Mouse (Mus musculus) spleen, adult 2 months (tissue): Measurements from ENCODE around the gene Alkbh3. TPM values are rescaled to one million over a fixed set of nuclear protein-coding genes. Genes with fewer than 3 reads are reported as not detected.

Source experiments
- DNase-seq, 2 experiments: peaks; one replicate each; pipeline versions ENCODE4 v3.0.0 to v3.0.0-alpha.2; 2012 to 2021; ENCODE audit warnings: low spot score in 2 of 2, low read depth in 1 of 2
- H3K27ac ChIP-seq: fragments of 200-500 bp; 2 replicates; pipeline ENCODE4 v1.5.1; 2012; ENCODE audit warnings: low read length, inconsistent platforms; ENCODE audit not compliant: insufficient read depth
- H3K27me3 ChIP-seq: fragments of 200-500 bp; 2 replicates; pipeline ENCODE4 v1.6.1; 2012; ENCODE audit warnings: mild to moderate bottlenecking, moderate library complexity, low read length, inconsistent platforms; ENCODE audit not compliant: control insufficient read depth, insufficient read depth
- H3K36me3 ChIP-seq: fragments of 200-500 bp; 2 replicates; pipeline ENCODE4 v1.6.1; 2012; ENCODE audit warnings: mild to moderate bottlenecking, low read length, inconsistent platforms; ENCODE audit not compliant: control insufficient read depth, insufficient read depth
- H3K4me1 ChIP-seq: fragments of 200-500 bp; 2 replicates; pipeline ENCODE4 v1.6.1; 2011; ENCODE audit warnings: inconsistent platforms; ENCODE audit not compliant: control insufficient read depth, insufficient read depth, insufficient read length
- H3K4me3 ChIP-seq: fragments of 200-500 bp; 2 replicates; pipeline ENCODE4 v1.5.1; 2011; ENCODE audit warnings: mild to moderate bottlenecking, inconsistent platforms; ENCODE audit not compliant: insufficient read depth, insufficient read length; ENCODE audit errors: extremely low read depth
- CTCF ChIP-seq: fragments of 200-500 bp; IDR thresholded peaks from 2 replicates; pipeline ENCODE4 v1.5.1; 2011; ENCODE audit warnings: mild to moderate bottlenecking, inconsistent platforms; ENCODE audit not compliant: insufficient read depth, insufficient read length, insufficient replicate concordance; ENCODE audit errors: extremely low read depth
- POLR2A ChIP-seq: fragments of 200-500 bp; IDR thresholded peaks from 2 replicates; pipeline ENCODE4 v1.6.1; 2011; ENCODE audit warnings: low read depth, low read length, inconsistent platforms
- WGBS: fragments of 180-500 bp; shearing (Covaris S2); methylation state at CpG from one replicate; pipeline ENCODE4 v1.1.7; 2018; 5-methylcytosine and 5-hydroxymethylcytosine counted together
- polyA plus RNA-seq: library from polyadenylated mRNA; depleted of rRNA; stranded (reverse); fragments of >200 nt; gene quantifications from 2 replicates; pipeline ENCODE4 v1.2.3, GENCODE M21; 2012

Alkbh3 gene
- polyA plus RNA-seq, 1 experiment: 24.7 TPM

- Histone ChIP-seq H3K27ac (no peak overlapping the region), H3K4me1 (no peaks in the 10 kb centered on the region), H3K4me3 (no peak overlapping the region), H3K27me3 (no peaks in the 10 kb centered on the region), H3K36me3 (no peaks in the 10 kb centered on the region)
- DNase-seq: no peak
- WGBS: 92% methylated on average over 5 of the region's 5 CpGs
- TF ChIP-seq CTCF: no peak
- no peak for TF ChIP-seq POLR2A
Observed at GRCm38 (mm10) chr2:94048733-94049470, 38.3 kb upstream of the Alkbh3 start.

- H3K4me3 ChIP-seq: no peak overlapping the region
- TF ChIP-seq CTCF (no peak), POLR2A (no peak)
- DNase-seq: no peak
- no peak overlapping the region for H3K27ac ChIP-seq
- 93% methylated on average over 1 of the region's 1 CpGs for WGBS
- no peaks in the 10 kb centered on the region for H3K4me1 ChIP-seq
- H3K36me3 ChIP-seq: no peaks in the 10 kb centered on the region; the same call in 1 of the 2 replicates
- H3K27me3 ChIP-seq: no peaks in the 10 kb centered on the region
Observed at GRCm38 (mm10) chr2:94048271-94048670, 37.7 kb upstream of the Alkbh3 start.

DNA sequence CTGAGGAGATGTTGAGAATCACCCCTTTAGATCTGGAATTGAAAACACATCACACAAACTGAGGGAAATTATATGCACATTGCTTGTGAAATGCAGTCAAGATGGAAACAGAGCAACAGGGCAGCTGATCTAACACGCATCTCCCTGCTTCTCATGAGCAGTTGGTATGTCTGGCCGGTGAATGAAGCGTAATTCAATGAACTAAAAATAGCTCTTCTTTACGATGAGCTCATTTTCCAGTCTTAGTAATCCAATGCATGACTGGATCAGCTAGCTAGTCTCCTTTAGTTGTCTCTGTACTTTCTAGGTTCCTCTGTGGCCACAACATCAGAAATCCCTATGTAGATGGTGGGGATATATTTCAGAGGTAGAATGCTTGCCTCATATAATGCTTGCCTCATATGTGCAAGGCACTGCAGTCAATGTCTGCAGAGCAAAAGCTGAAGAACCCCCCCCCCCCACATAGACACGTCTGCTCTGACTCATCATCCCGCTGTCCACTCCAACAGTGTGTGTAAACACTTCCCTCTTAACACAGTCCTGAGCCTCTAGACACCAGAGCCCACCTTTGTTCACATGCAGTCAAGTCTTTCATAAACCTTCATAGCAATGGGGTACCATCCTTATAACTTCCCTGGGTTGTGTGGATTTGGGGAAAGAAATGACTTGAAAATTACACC lies 34.9 kb upstream of the Alkbh3 start:
- 95% methylated on average over 6 of the region's 6 CpGs for WGBS
- no peak for TF ChIP-seq CTCF
- TF ChIP-seq POLR2A: no peak
- Histone ChIP-seq H3K27me3 (no peaks in the 10 kb centered on the region), H3K36me3 (no peaks in the 10 kb centered on the region; the same call in 1 of the 2 replicates), H3K4me1 (no peaks in the 10 kb centered on the region), H3K27ac (no peak overlapping the region), H3K4me3 (no peak overlapping the region)
- DNase-seq: no peak

GRCm38 (mm10) chr2:94044174-94044573 lies 33.6 kb upstream of the Alkbh3 start:
- DNase-seq: no peak
- H3K4me1 ChIP-seq: no peaks in the 10 kb centered on the region
- TF ChIP-seq POLR2A (no peak), CTCF (no peak)
- no peak overlapping the region for H3K27ac ChIP-seq
- H3K27me3 ChIP-seq: no peaks in the 10 kb centered on the region
- 88% methylated on average over 2 of the region's 2 CpGs for WGBS
- no peak overlapping the region for H3K4me3 ChIP-seq
- H3K36me3 ChIP-seq: peaks cover 2% of the 10 kb centered on the region; the same call in 1 of the 2 replicates

DNA sequence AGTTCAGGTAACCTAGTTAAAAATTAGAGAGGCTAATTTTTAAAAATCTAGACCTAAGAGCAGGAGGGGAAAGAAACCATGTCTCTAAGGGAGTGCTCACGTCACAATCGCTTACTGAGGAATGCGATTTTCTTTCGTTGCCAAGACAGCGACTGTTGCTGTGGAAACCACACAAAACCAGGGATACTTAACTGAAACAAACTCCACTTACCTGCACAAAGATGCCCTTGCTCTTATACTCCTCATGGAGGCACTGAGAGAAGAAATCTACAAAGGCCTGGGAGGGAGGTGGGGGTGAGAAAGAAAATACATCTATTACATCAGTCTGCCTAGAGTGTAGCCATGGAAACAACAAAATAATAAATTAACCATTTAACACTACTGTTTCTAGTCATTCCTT lies 33.1 kb upstream of the Alkbh3 start:
- Histone ChIP-seq H3K27me3 (no peaks in the 10 kb centered on the region), H3K36me3 (peaks cover 2% of the 10 kb centered on the region; the same call in 1 of the 2 replicates), H3K27ac (no peak overlapping the region), H3K4me3 (no peak overlapping the region), H3K4me1 (no peaks in the 10 kb centered on the region)
- TF ChIP-seq CTCF (no peak), POLR2A (no peak)
- WGBS: 97% methylated on average over 5 of the region's 5 CpGs
- no peak for DNase-seq

GRCm38 (mm10) chr2:94042461-94042860 lies 31.9 kb upstream of the Alkbh3 start:
- DNase-seq: no peak
- Histone ChIP-seq H3K4me3 (no peak overlapping the region), H3K36me3 (peaks cover 2% of the 10 kb centered on the region; the same call in 1 of the 2 replicates), H3K4me1 (no peaks in the 10 kb centered on the region), H3K27me3 (no peaks in the 10 kb centered on the region), H3K27ac (no peak overlapping the region)
- 95% methylated on average over 3 of the region's 3 CpGs for WGBS
- TF ChIP-seq CTCF (no peak), POLR2A (no peak)
